7 mouse cellular contexts compared by ENCODE assay signal in genomic region chr10:20311918-20312735, GRCm38 (mm10). TPM values are rescaled to one million over a fixed set of nuclear protein-coding genes. Genes with fewer than 3 reads are reported as not detected.
DNase-seq lines count a peak whose midpoint lies in the region; ATAC-seq lines count a peak whose summit lies in the region.

Bclaf1 (plus strand) TSS chr10:20312469.

- peak; percentile 100 for DNase-seq in adrenal gland, postnatal 14 days
- peak; percentile 100 for DNase-seq in embryonic facial prominence, embryonic 11.5 days (ENCODE audit: low spot score)
- peak; percentile 99 for DNase-seq in kidney, adult 11 months
- peak; percentile 100 for DNase-seq in limb, embryonic 10.5 days (ENCODE audit: low spot score)
- peak; percentile 99 for DNase-seq in spleen, adult 12 weeks (ENCODE audit: low spot score)

- peak within 1 kb of the TSS; percentile 68 for H3K4me2 ChIP-seq in embryonic facial prominence, embryonic 11.5 days (ENCODE audit: low read depth, low read length)
- H3K4me2 ChIP-seq in midbrain, embryonic 13.5 days (replicated peaks) = peak within 1 kb of the TSS; percentile 71

- under 1% methylated on average over 83 of the region's 84 CpGs for WGBS in embryonic facial prominence, embryonic 11.5 days
- under 1% methylated on average over 84 of the region's 84 CpGs for WGBS in limb, embryonic 10.5 days
- WGBS in midbrain, embryonic 13.5 days = under 1% methylated on average over 83 of the region's 84 CpGs

- H3K36me3 ChIP-seq in embryonic facial prominence, embryonic 11.5 days (replicated peaks; ENCODE audit: control insufficient read depth, insufficient read depth, low read depth, low read length) = no peaks in the 10 kb centered on the region
- peaks cover 20% of the 10 kb centered on the region for H3K36me3 ChIP-seq in limb, embryonic 10.5 days
- no peaks in the 10 kb centered on the region for H3K36me3 ChIP-seq in midbrain, embryonic 13.5 days

- H3K9me3 ChIP-seq in embryonic facial prominence, embryonic 11.5 days (replicated peaks; ENCODE audit: control insufficient read depth, low read length) = no peaks in the 10 kb centered on the region
- no peaks in the 10 kb centered on the region for H3K9me3 ChIP-seq in limb, embryonic 10.5 days (replicated peaks)
- no peaks in the 10 kb centered on the region for H3K9me3 ChIP-seq in midbrain, embryonic 13.5 days

- peak; percentile 98 for ATAC-seq in embryonic facial prominence, embryonic 11.5 days (replicated peaks; ENCODE audit: insufficient number of reproducible peaks, low FRiP score, low TSS enrichment, low read depth)
- ATAC-seq in granulocyte monocyte progenitor cell, adult 5-6 weeks (replicated peaks; ENCODE audit: poor library complexity, severe bottlenecking) = peak; percentile 79
- ATAC-seq in midbrain, embryonic 13.5 days = peak; percentile 99

- H3K4me1 ChIP-seq in embryonic facial prominence, embryonic 11.5 days (ENCODE audit: control insufficient read depth, insufficient read depth, low read length) = no peaks in the 10 kb centered on the region
- H3K4me1 ChIP-seq in limb, embryonic 10.5 days = peaks cover 15% of the 10 kb centered on the region
- H3K4me1 ChIP-seq in midbrain, embryonic 13.5 days (replicated peaks) = peaks cover 21% of the 10 kb centered on the region

- H3K4me3 ChIP-seq in embryonic facial prominence, embryonic 11.5 days (ENCODE audit: low read depth, low read length) = peak within 1 kb of the TSS; percentile 86
- peak within 1 kb of the TSS; percentile 88 for H3K4me3 ChIP-seq in limb, embryonic 10.5 days
- peak within 1 kb of the TSS; percentile 69 for H3K4me3 ChIP-seq in midbrain, embryonic 13.5 days (replicated peaks)

- peak within 1 kb of the TSS; percentile 97 for H3K27ac ChIP-seq in embryonic facial prominence, embryonic 11.5 days (replicated peaks; ENCODE audit: low read depth, low read length)
- peak within 1 kb of the TSS; percentile 99 for H3K27ac ChIP-seq in limb, embryonic 10.5 days
- H3K27ac ChIP-seq in midbrain, embryonic 13.5 days = peak within 1 kb of the TSS; percentile 100

- H3K27me3 ChIP-seq in embryonic facial prominence, embryonic 11.5 days (ENCODE audit: control insufficient read depth, insufficient read depth, low read length) = no peaks in the 10 kb centered on the region
- no peaks in the 10 kb centered on the region for H3K27me3 ChIP-seq in limb, embryonic 10.5 days (ENCODE audit: low read depth, poor library complexity, severe bottlenecking)
- no peaks in the 10 kb centered on the region for H3K27me3 ChIP-seq in midbrain, embryonic 13.5 days

- H3K9ac ChIP-seq in embryonic facial prominence, embryonic 11.5 days (replicated peaks; ENCODE audit: low read length) = peak within 1 kb of the TSS; percentile 97
- H3K9ac ChIP-seq in midbrain, embryonic 13.5 days (replicated peaks) = peak within 1 kb of the TSS; percentile 90

RNA-seq across cellular contexts. Expression of gene Bclaf1, which starts in this region (rescaled TPM):
- total RNA-seq in adrenal gland, postnatal 14 days (2021) = 125 and 138 TPM in 2 replicates
- 172 and 184 TPM in 2 replicates for polyA plus RNA-seq in embryonic facial prominence, embryonic 11.5 days (2014; fragmentation: Nextera tagmentation; extraction: Ambion mirVana)
- 214 and 221 TPM in 2 replicates for total RNA-seq in granulocyte monocyte progenitor cell, adult 5-6 weeks (2014; fragmentation: Nextera tagmentation)
- 477 and 505 TPM in 2 replicates for total RNA-seq in granulocyte monocyte progenitor cell, adult 5-6 weeks (2017)
- 153 and 174 TPM in 2 replicates for polyA plus RNA-seq in limb, embryonic 10.5 days (2016; fragmentation: Nextera tagmentation; extraction: Ambion mirVana)
- polyA plus RNA-seq in midbrain, embryonic 13.5 days (2015; fragmentation: Nextera tagmentation; extraction: Ambion mirVana) = 153 and 157 TPM in 2 replicates

Comparison
In these comparisons a context has a peak if more than half of its experiments do, and no peak if none do; other contexts are left out.
1. Peak in every context shown above with its lines: DNase-seq, ATAC-seq, H3K4me3 ChIP-seq and H3K27ac ChIP-seq.